Mouse (Mus musculus) stomach, postnatal 0 days (tissue): ENCODE results near the gene Ribc1. TPM values are rescaled to one million over a fixed set of nuclear protein-coding genes. Genes with fewer than 3 reads are reported as not detected.

ENCODE experiments used
- ATAC-seq: fragments of 200-750 bp; cut with Nextera tagmentation; 2 replicates; pipeline ENCODE4 v1.8.0; 2017; ENCODE audit not compliant: low FRiP score, low TSS enrichment
- DNase-seq: peaks from one replicate; pipeline ENCODE4 v3.0.0-alpha.2; 2016; ENCODE audit warnings: low spot score
- H3K27ac ChIP-seq: fragments of 300-500 bp; sonication (generic); replicated peaks from 2 replicates; pipeline ENCODE4 v1.5.1; 2014; ENCODE audit warnings: mild to moderate bottlenecking, control low read depth
- H3K27me3 ChIP-seq: fragments of 300-500 bp; sonication (generic); 2 replicates; pipeline ENCODE4 v1.6.1; 2014; ENCODE audit warnings: low read length; ENCODE audit not compliant: control insufficient read depth, insufficient read depth
- H3K36me3 ChIP-seq: fragments of 300-500 bp; sonication (generic); 2 replicates; pipeline ENCODE4 v1.6.1; 2014; ENCODE audit warnings: low read length, mixed read lengths; ENCODE audit not compliant: control insufficient read depth, insufficient read depth
- H3K4me1 ChIP-seq: fragments of 300-500 bp; sonication (generic); replicated peaks from 2 replicates; pipeline ENCODE4 v1.6.1; 2014; ENCODE audit warnings: antibody characterized with exemption; ENCODE audit not compliant: control insufficient read depth, insufficient read depth
- H3K4me2 ChIP-seq: fragments of 300-500 bp; sonication (generic); replicated peaks from 2 replicates; pipeline ENCODE4 v1.6.1; 2014; ENCODE audit warnings: low read depth, mild to moderate bottlenecking, control low read depth, moderate library complexity
- H3K4me3 ChIP-seq: fragments of 300-500 bp; sonication (generic); 2 replicates; pipeline ENCODE4 v1.5.1; 2014; ENCODE audit warnings: low read depth, low read length, control low read depth
- H3K9ac ChIP-seq: fragments of 300-500 bp; sonication (generic); 2 replicates; pipeline ENCODE4 v1.6.1; 2014; ENCODE audit warnings: mild to moderate bottlenecking, low read length, control low read depth, mixed read lengths
- H3K9me3 ChIP-seq: fragments of 300-500 bp; sonication (generic); 2 replicates; pipeline ENCODE4 v1.6.1; 2016; ENCODE audit warnings: low read length; ENCODE audit not compliant: control insufficient read depth
- CTCF ChIP-seq: IDR thresholded peaks from 2 replicates; pipeline ENCODE4 v1.5.1; 2016; ENCODE audit warnings: antibody characterized with exemption, low read depth, mild to moderate bottlenecking, moderate library complexity
- EP300 ChIP-seq: optimal IDR thresholded peaks from 2 replicates; pipeline ENCODE3; 2016; ENCODE audit warnings: antibody characterized with exemption
- WGBS: fragments of 180-500 bp; shearing (Covaris S2); extraction: QIAGEN DNeasy Blood & Tissue Kit; methylation state at CpG from one replicate; pipeline ENCODE4 v1.1.7; 2014; 5-methylcytosine and 5-hydroxymethylcytosine counted together
- polyA plus RNA-seq: library from polyadenylated mRNA; unstranded; fragments of >200 nt; fragmentation: Nextera tagmentation; extraction: Ambion mirVana; gene quantifications from 2 replicates; pipeline ENCODE4 v1.2.1, GENCODE M21; 2015

The Ribc1 gene
- polyA plus RNA-seq, 1 experiment from 2014 or later, result 1.4 TPM

GRCm38 (mm10) chrX:152019294-152019693 is 3.2 kb upstream of the Ribc1 start:
- no peak overlapping the region for H3K4me3 ChIP-seq
- ATAC-seq (no peak), DNase-seq (no peak)
- H3K4me1 ChIP-seq, result no peaks in the 10 kb centered on the region
- no peaks in the 10 kb centered on the region for H3K36me3 ChIP-seq
- no peaks in the 10 kb centered on the region for H3K9me3 ChIP-seq
- H3K4me2 ChIP-seq, result no peak overlapping the region
- no peak overlapping the region for H3K9ac ChIP-seq
- H3K27me3 ChIP-seq, result no peaks in the 10 kb centered on the region
- H3K27ac ChIP-seq, result no peak overlapping the region
- 73% methylated on average over 2 of the region's 2 CpGs for WGBS
- TF ChIP-seq EP300 (no peak), CTCF (no peak)

DNA sequence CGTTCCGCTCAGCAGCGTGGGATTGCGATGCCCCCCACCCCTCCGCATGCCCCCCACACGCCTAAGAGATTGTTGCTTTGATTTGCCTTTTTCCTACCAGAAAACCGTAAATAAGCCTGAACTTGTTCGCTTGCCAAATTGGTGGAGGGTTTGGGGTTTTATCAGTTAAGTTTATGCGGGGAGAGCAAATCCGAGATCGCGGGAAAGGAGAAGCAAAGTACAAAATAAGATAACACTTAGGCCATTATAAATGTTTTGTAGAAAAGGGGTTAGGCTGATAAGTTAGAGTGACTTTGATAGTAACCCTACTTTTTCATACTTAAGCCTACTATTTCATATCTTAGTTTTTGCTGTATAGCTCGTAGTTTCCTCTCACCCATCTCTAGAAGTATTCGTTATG is 1.1 kb upstream of the Ribc1 start:
- Histone ChIP-seq H3K9ac (peak overlapping the region; percentile 65), H3K4me2 (peak overlapping the region; percentile 56), H3K9me3 (no peaks in the 10 kb centered on the region), H3K27me3 (no peaks in the 10 kb centered on the region), H3K27ac (peak overlapping the region; percentile 13; the same call in 1 of the 2 replicates), H3K4me1 (no peaks in the 10 kb centered on the region), H3K36me3 (no peaks in the 10 kb centered on the region), H3K4me3 (peak overlapping the region; percentile 47)
- no peak for TF ChIP-seq CTCF
- TF ChIP-seq EP300, result no peak
- ATAC-seq (no peak), DNase-seq (no peak)
- 21% methylated on average over 14 of the region's 14 CpGs for WGBS

GRCm38 (mm10) chrX:152015752-152016150 is 344 bp downstream of the Ribc1 start:
- DNase-seq (no peak), ATAC-seq (no peak; the same call in 1 of the 2 replicates)
- H3K4me2 ChIP-seq, result peak overlapping the region; percentile 49

DNA sequence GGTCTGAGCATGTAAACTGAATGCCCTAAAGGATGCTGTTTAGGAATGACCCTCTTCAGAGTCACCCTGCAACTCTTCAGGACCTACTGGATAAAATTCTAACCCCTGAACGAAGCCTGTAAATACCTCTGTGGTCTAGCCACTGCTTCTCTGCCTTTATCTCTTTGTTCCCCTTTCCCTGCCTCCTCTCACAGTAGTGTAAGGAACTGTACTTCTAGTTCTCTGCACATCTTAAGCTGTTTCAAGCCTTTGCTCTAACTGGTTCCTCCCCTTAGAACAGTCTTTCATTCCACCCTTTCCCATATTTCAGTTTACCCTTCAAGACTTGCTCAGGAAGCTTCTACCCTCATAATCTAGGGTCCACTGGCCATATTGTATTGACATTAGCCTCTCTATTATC is 8.2 kb downstream of the Ribc1 start:
- Histone ChIP-seq H3K4me2 (no peak overlapping the region), H3K4me1 (no peaks in the 10 kb centered on the region), H3K27me3 (no peaks in the 10 kb centered on the region), H3K9me3 (no peaks in the 10 kb centered on the region), H3K4me3 (no peak overlapping the region), H3K9ac (no peak overlapping the region), H3K27ac (no peak overlapping the region), H3K36me3 (no peaks in the 10 kb centered on the region)
- no peak for DNase-seq
- 91% methylated on average over 1 of the region's 1 CpGs for WGBS
- TF ChIP-seq CTCF, result no peak
- TF ChIP-seq EP300, result no peak
- no peak for ATAC-seq

More at GRCm38 (mm10) chrX:152015752-152016150, 344 bp downstream of the Ribc1 start:
- H3K9ac ChIP-seq, result peak overlapping the region; percentile 57
- H3K36me3 ChIP-seq, result no peaks in the 10 kb centered on the region
- WGBS, result 25% methylated on average over 11 of the region's 11 CpGs
- peak overlapping the region; percentile 47 for H3K4me3 ChIP-seq
- TF ChIP-seq EP300 (no peak), CTCF (peak; percentile 41)
- no peaks in the 10 kb centered on the region for H3K27me3 ChIP-seq
- H3K9me3 ChIP-seq, result no peaks in the 10 kb centered on the region
- H3K27ac ChIP-seq, result peak overlapping the region; percentile 66
- H3K4me1 ChIP-seq, result no peaks in the 10 kb centered on the region

DNA sequence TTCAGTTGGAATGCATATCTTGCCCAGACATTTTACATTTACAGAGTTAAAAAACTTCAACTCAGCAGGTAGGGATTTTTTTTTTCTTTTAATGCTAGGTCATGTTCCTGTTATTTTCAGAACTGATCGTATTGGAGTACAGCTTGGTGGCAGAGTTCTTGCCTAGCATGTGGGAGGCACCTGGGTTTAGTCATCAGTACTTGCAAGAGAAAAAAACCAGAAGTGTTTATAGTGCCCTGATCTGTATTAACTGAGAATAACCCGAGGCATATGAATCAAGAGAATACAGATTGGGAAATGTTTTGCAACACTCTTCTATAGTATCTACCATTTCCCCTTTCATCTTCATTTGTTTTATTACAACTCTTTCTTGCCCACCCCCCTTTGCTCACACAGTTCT is 13.2 kb downstream of the Ribc1 start:
- H3K27me3 ChIP-seq, result no peaks in the 10 kb centered on the region
- H3K9ac ChIP-seq, result no peak overlapping the region
- H3K4me3 ChIP-seq, result no peak overlapping the region
- no peak for TF ChIP-seq CTCF
- no peak for TF ChIP-seq EP300
- no peaks in the 10 kb centered on the region for H3K9me3 ChIP-seq
- ATAC-seq (no peak), DNase-seq (no peak)
- H3K27ac ChIP-seq, result no peak overlapping the region
- 49% methylated on average over 2 of the region's 2 CpGs for WGBS
- no peaks in the 10 kb centered on the region for H3K36me3 ChIP-seq
- H3K4me2 ChIP-seq, result peak overlapping the region; percentile 29; the same call in 1 of the 2 replicates
- H3K4me1 ChIP-seq, result no peaks in the 10 kb centered on the region

GRCm38 (mm10) chrX:152001737-152002710 is 14.1 kb downstream of the Ribc1 start, which contains the start of gene Hsd17b10:
Gene Hsd17b10, plus strand, starts transcription at chrX:152001845.
- WGBS, result 16% methylated on average over 38 of the region's 41 CpGs
- TF ChIP-seq EP300 (no peak), CTCF (peak; percentile 50)
- Histone ChIP-seq H3K4me3 (peak within 1 kb of the TSS; percentile 44), H3K27me3 (no peaks in the 10 kb centered on the region), H3K4me1 (no peaks in the 10 kb centered on the region), H3K36me3 (no peaks in the 10 kb centered on the region), H3K27ac (peak within 1 kb of the TSS; percentile 70), H3K9ac (peak within 1 kb of the TSS; percentile 53), H3K4me2 (peak within 1 kb of the TSS; percentile 68), H3K9me3 (no peaks in the 10 kb centered on the region)
- peak; percentile 97 for ATAC-seq
- peak; percentile 88 for DNase-seq
